Mouse (Mus musculus) embryonic fibroblast, embryonic 13.5 days (primary cell): ENCODE measurements around the gene Tob2.

Source experiments
- CTCF ChIP-seq: IDR thresholded peaks from 2 replicates; pipeline ENCODE4 v1.5.1; 2011; ENCODE audit warnings: mild to moderate bottlenecking, control low read depth, low read length, moderate library complexity, borderline replicate concordance; ENCODE audit not compliant: insufficient read depth
- POLR2A ChIP-seq: IDR thresholded peaks from 2 replicates; pipeline ENCODE4 v1.6.1; 2011; ENCODE audit warnings: low read depth, mild to moderate bottlenecking, control low read depth, low read length, moderate library complexity

DNA sequence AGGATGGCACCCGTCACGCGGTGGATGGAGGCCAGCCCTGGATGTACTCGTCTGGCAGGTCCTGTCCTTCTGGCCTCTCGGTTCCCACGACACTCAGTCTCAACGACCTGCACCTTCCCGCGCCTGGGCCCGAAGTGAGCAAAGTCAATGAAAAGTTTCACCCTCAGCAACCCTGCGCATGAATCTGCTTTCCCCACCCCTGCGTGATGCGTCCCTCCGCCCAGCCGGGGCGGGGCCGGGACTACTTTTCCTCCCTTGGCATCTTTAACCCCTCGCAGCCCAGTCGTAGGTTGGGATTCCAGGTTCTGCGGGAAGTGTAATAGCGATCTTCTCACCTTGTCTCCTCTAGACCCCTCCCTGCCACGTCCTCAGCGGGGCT lies 469 bp downstream of the Tob2 start:
- TF ChIP-seq POLR2A (peak; percentile 100), CTCF (no peak)
